Mouse (Mus musculus) CD4-positive, CD25-positive, alpha-beta regulatory T cell, adult 4 months (primary cell): ENCODE measurements at regions not wholly inside any gene's neighbourhood (a gene's known extent, or its start where the extent isn't known, plus 50 kb on each side); places are given as distances from the start of the nearest gene placed in this dataset.

Experiments used
- ATAC-seq: one replicate; pipeline ENCODE4 v1.8.0; 2017

DNA sequence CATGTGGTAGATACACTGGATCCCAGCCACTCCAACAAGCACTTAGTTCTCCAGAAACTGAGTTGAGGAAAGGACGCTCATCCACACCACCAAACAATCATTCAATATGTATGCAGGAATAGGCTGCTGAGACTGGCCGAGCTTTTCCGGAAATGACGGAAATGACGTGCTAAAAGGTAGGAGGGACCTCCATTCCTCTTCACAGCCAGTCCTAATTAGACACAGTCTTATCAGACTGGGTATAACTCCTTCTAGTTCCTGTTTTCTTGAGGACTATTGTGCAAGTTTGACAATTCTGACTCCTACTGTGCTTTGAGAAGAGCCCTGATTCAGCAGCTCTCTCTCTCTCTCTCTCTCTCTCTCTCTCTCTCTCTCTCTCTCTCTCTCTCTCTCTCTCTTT is 477.9 kb upstream of the Gm26657 start:
- no peak for ATAC-seq

- no peak for ATAC-seq
These were observed 487.5 kb upstream of the Gm26657 start for GRCm38 (mm10) chr4:56252375-56252774.

GRCm38 (mm10) chr4:56251766-56252165 is 488.1 kb upstream of the Gm26657 start:
- ATAC-seq: no peak

DNA sequence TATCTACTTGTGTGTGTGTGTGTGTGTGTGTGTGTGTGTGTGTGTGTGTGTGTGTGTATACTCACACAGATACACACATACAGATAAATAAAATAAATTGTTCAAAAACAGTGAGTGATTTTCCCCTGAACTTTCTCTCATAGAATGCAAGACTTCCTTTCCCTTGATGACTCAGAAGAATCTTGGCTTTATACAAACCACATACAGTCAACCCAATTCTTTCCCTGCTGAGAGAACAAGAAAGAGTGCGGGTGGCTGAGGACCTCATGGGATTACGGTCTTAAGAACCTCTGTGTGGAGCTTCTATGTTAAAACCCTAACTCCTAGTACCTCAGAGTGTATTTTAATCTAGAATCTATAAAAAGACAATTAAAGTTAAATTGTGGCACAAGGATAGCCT is 489.3 kb upstream of the Gm26657 start:
- no peak for ATAC-seq

GRCm38 (mm10) chr4:56243863-56244262 is 496.0 kb upstream of the Gm26657 start:
- ATAC-seq: no peak

DNA sequence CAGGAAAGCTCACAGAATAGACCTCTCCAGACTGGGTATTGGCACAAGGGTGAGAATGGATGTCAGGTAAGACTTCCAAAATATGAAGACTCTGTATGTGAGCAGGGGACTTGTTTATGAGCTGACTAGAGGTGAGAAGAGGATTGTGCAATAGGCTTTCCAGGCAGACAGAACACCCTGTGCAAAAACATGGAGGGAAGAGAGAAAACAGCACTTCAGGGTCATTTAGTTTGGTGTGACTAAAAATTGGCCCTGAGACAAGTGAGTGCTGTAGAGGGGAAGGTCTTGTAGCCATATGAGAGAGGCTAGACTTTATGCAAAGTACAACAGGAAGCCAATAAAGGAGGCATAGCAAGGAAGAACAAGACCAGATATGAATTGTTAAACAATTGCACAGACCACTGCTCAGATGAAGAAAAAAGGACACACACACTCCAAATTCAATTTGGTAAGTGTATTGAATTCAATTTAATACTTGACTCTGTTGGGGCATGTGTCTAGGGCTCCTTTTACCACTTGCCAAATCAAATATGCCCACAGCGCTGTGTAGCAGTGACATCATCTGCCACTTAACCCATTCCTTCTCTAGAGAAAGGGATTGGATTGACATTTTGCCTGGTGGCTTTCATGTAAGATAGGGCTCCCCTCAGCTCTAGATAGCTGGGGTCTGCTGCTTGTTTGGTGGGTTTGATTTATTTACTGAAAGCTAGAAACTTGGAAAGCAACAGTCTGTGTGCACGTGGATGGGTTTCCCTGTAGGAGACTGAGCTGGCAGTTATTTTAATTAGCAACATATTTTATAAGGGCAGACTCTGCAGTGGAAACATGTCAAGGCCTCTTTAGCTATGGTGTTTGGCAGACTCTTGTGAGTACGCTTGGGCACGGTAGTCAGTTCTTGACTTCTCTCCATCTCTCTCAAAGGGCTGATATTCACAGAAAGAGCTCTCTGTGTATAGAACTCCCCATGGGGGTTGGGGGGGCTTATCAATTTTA is 501.1 kb upstream of the Gm26657 start:
- no peak for ATAC-seq

DNA sequence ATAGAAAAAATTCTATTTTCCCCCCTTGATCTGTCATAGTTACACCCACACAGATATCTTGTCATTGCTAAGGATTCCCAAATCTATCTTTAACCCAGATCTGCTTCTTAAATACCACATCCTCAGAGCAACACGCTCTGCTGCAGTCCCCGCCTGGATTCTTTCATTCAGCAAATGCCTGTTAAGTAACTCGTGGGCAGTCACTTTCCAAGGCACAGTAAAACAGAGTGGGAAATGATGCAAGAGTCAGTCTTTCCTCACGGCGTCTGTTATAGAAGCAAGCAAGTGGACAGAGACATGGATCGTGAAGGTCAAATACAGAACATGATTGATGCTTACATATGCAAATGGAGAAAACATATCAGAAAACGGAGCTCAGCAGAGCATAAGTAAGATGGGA is 508.5 kb upstream of the Gm26657 start:
- ATAC-seq: no peak

DNA sequence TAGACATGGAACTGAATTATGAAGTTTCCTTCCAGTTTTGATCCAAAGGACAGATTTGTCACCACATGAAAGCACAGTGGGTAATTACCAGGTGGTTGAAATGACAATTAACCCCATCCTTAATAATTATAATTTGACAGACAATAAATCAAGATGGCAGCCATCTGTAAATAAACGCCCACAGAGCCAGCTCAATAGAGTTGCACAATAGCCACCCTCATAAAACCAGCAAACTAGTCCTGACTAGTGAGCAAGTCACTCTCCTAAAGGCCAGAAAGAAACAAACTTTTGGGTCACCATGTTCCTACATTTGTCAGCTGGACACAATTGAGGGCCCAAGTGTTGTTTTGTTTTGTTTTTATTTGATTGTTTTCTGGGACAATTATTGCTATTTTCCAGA is 509.4 kb upstream of the Gm26657 start:
- no peak for ATAC-seq

GRCm38 (mm10) chr4:56226493-56226892 is 513.4 kb upstream of the Gm26657 start:
- ATAC-seq: no peak

GRCm38 (mm10) chr4:56224542-56224941 is 515.3 kb upstream of the Gm26657 start:
- ATAC-seq: no peak

DNA sequence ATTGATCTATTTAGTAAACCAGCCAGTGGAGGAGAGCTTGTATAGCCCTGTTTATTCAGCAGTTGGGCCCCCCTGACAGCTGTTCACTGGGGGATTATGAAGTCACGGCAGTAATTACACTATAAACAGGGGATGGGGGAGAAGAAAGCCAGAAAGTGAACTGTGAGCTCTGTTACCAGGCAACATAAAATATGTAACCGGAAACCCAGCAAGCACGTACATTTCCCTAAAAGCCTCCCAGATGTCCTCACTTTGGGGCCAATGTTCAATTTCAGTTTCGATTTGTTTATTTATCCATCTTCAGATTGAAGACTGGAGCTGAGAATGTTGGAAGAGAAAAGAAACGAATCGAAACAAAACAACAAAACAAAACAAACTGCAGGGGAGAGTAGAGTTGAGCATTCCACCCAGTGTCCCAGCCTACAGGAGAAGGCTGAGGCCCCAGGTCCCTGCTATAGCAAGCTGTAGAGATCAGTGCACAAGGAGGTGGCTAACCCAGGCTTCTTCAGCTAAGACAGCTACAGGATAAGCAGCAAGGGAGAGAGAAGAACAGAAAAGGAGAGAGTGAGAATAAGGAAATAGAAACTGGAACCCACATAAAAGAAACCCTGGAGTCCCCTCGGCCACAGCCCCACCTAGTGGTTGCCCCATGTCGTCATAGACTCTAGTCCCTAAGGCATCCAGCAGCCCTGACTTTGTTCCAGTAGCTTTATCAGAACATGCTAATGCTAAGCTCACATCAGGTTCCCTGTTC is 517.7 kb upstream of the Gm26657 start:
- ATAC-seq: peak; percentile 87

DNA sequence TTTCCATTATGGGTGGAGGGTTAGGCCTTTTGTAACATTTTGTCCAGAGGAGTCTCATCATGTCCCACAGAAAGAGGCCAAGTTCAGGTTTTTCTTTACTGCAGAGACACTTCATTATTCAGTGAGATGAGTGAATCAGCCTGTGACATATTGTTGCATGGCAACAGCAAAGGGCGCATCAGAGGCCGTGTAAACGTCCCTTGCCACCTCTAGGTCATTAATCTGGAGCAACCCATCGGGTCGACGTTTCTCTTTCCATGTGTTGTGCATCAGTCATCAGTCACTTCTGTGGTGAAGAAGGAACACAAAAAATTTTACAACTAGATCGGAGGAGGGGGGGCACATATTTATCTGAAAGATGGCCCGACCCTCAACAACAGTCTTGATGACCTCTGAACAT is 519.3 kb upstream of the Gm26657 start:
- no peak for ATAC-seq

DNA sequence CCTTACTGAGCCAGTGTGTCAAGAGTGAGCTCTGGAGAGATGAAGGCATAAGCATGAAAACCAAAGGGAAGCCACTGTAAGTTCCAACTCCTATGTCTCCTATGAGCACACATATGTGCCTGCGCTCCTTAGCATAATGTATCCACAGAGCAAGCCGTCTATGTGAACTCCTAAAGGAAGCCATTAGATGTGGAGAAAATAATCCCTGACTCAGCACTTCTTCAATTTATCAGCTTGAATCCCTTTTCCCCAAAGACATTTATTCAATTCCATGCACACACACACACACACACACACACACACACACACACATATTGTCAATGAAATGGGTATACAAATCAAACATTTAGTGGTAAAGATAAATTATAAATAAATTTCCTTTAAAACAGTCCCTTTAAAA is 530.4 kb upstream of the Gm26657 start:
- ATAC-seq: no peak

GRCm38 (mm10) chr4:56207726-56208125 is 532.1 kb upstream of the Gm26657 start:
- ATAC-seq: no peak

DNA sequence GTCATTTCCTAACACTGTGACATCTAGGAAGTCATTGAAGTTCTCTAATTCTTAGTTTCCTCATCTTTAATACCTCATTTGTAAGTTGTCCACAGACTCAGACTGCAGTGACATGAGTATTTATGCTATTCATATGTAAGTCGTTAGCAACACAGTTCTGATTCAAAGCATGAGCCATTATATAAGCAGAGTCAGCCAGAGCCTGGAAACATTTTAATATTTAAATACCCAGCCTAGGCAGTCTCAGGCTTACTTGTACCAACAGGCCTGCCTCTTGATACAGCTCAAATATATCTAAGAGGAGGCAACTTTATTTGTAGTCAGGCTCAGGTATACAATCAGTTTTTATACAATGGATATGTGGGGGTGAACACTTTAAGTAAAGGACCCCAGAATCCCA is 534.8 kb upstream of the Gm26657 start:
- ATAC-seq: no peak

DNA sequence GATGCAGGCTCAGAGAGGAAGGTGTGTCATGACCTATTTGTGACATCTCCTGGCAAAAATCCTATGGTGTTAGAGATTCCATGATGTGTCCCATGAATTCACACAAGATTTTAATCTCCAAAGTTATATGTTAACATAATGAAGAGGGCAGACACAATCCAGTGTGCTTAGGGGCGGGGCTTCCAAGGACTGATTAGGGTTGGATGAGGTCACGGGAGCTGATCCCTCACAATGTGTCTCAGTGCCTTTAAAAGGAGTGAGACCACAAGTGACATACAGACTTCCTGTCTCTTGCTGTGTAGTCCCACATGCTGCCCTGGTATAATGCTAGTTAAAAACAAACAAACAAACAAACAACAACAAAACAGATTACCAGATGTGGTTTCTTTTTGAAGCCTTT is 546.5 kb upstream of the Gm26657 start:
- no peak for ATAC-seq

DNA sequence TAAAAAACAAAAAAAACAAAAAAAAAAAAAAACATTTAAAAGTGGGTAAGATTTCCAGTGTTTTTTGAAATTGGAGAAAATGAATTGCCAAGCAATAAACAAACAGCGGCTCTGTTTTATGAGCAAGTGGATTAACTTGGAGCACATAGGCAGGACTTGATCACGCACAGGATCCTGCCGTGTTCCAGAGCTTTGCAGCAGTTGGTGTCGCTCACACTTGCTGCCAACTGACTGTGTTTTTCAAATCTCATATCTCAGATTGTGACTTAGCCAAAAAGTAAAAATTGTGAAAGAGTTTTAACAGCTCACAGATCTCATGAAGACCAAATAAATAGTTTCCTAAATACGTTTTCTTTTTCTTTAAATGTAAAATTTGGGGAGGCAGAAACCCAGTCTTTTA is 547.4 kb upstream of the Gm26657 start:
- ATAC-seq: no peak

DNA sequence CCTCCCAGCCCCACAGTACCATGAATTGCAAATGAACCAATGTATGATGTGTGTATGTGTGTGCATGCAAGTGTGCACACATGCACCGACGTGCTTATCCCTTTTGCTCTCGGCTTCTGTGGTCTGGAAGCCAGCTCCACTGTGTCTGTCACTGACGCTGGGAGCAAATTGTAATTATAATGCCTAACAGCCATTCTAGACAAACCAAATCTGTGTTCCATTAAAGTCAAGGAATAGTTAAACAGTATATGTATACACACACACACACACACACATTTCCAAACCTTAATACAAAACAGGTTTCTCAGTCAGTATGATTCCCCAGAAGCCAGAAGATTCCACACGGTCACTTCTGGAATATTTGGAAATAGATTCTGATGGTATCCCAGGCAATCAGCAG is 560.3 kb upstream of the Gm26657 start:
- ATAC-seq: no peak

- no peak for ATAC-seq
These were observed 560.9 kb upstream of the Gm26657 start for GRCm38 (mm10) chr4:56178844-56179481.

DNA sequence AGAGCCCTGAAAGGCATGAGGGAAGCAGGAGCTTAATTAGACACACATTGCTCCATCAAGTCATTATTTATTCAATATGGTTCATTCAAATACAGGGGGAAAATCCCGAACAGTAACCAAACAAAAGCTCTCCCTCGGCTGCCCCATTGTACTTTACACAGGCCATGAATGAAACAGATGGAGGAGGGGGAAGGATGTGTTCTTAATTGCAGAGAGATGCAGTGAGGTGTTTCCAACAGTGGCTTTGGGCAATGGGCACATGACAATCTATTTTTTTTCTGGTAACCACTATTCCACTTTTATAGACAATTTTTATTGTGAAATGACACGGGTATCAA is 578.6 kb upstream of the Gm26657 start:
- no peak for ATAC-seq

DNA sequence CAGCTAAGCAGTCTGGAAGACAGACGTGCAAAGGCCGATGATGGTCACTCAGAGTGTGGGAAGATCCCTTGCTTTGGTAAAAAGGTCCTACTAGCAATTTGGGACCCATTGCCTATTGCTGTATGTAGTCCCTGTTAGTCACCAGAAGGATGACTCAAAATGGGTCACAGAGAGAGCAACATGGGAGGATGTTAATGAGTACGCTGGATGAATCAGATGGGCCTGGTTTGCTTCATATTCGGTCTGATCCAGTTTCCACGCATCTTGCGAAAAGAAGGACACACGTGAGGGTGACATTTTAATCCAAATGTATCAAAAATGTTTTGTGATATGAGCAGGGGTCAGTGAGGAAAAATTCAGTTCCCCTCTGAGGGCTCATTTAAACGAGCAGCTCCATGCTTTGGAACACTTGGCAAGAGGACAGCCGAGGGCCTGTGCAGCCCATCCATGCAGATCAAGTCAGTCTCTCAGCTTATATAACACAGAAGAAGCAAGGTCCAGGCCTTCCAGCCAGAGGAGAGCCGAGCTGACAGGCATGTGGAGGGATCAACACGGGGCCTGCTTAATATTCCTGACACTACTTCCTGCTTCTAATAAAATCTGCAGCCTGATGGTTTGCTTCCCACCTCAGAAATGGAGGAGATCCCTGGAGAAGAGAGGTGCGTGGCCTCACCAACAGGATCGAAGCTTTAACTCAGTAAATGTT is 579.2 kb upstream of the Gm26657 start:
- no peak for ATAC-seq

DNA sequence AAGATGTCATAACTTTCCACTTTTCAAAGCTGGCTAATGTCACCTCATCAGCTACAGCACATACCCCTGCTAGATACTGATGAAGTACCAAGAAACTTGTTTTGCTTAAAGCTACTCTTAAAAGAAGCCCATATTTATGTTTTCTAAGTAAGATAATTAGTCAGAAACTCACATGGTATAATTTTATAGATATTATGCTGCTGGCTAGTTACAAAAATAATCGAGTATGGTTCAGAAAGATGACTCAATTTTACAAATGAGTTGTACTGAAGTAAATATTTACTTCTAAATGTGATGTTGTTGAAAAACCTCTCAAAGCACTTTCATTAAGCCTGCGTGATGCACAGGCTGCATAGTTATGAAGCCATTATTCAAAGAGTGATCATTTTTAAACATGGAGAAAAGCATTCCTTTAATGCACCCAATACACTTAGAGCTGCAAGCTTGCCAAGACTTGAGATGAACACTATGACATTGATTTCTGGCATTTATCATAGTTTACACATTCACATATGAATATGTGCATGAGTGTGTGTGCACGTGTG is 582.3 kb upstream of the Gm26657 start:
- no peak for ATAC-seq

DNA sequence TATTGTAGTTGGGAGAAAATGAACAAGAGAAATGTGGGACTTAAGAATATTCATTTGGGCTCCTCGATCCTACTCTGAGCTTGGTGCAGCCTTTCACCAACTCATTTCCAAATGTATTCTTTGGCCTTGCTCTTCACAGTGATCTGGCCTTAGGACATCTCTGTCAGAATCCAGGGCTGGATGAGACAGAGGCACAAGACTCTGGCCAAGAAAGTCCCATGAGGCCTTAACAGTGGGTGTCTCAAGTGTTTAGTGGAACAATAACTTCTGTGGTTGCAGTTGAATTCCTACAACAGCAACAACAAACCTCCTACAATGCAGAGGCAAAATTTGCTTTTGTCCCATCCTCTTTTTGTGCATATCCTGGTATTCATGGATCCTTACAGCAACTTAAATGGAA is 589.2 kb upstream of the Gm26657 start:
- ATAC-seq: no peak
